Mouse (Mus musculus): ENCODE results near the gene Zbtb44.

The Zbtb44 gene

DNA sequence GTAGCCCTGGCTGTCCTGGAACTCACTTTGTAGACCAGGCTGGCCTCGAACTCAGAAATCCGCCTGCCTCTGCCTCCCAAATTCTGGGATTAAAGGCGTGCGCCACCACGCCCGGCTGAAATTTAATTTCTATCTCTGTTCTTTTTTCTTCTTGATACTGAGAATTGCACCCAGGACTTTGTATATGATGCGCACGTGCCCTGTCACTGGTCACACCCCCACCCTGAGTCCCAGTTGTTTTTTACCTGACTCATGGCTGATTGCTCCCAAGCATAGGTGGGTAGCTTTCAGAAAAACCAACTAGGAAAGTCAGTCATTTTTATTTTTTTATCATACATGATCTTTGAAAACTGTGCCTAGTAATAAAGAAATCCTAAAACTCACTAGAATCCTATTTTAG lies 40.3 kb downstream of the Zbtb44 start:
- DNase-seq (ENCODE audit: low spot score) = no peak

DNA sequence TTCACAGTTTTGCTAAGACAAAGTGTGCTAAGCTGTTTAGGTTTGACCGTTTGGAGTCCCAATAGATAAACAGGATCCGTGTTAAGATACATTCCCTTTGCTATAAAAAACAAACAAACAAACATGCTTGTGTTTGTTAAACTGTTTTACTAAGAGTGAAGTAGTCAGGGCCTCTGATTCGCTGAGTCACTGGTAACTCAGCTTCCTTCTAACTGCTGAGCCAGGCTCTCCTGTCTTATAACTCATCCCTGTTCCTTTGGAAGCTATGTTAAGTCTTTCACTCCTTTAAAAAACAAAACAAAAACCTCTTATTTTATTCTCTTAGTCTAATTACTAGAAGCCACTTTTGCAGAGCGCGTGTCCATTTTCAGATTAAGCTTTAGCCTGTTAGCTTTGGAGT lies 41.8 kb downstream of the Zbtb44 start:
- DNase-seq (ENCODE audit: low spot score) = no peak

DNA sequence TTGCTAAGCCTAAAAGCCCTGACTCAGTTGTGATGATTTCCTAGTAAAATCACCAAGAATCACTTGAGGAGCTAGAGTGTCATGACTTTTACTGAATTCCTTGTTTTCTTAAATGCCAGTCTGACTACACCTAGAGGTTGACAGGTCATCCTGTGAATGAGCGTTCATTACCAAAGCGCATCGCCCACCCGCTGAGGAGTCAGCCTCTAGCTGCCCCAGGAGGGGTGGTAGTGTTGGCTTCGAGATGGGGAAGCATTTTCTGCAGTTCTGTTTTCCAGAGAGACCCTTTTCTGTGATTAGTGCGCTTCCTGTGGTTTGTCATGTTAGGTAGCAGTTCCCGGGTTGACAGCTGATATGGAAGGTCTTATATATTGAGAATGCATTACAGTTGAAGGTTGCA lies 43.4 kb downstream of the Zbtb44 start:
- no peak for DNase-seq (ENCODE audit: low spot score)

DNA sequence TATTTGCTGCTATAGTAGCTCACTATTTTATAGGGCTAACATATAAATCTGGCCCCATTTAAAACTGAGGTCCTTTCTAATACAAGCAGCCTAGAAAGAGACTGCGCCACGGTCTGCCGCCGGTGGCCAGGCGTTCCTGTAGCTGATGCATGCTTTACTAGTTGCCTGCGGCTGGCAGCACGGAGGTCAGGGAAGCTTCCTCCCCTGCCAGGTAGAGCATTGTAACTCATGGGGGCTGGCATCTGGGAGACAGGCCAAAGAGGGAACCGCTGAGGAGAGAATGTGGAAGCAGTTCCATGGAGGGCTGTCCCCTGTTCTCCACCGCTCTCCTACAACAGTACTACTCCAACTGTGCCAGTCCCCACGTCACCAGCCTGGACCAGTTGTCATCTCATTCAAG lies 44.4 kb downstream of the Zbtb44 start:
- DNase-seq (ENCODE audit: low spot score) = no peak

DNA sequence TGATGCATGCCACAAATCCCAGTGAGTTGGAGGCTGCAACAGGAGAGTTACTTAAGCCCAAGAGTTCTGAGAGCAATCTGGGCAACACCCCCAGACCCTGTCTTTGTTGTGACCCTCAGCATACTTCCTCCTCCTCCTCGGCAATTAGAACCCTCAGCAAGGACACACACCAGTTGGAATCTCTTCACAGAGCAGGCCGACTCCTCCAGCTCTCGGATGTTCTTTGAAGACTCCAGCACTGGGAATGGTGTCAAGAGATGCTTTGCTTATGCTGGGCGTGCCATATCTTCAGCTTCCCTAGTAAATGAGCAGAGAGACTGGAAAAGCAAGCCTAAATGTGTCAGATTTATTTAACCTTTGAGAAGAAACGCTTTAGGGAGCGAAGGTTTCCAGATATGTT lies 50.3 kb downstream of the Zbtb44 start:
- no peak for DNase-seq (ENCODE audit: low spot score)

- peak; percentile 73 for DNase-seq (ENCODE audit: low spot score)
Measured at GRCm38 (mm10) chr9:31082054-31082666, 51.7 kb downstream of the Zbtb44 start.

- DNase-seq (ENCODE audit: low spot score) = no peak
Measured at GRCm38 (mm10) chr9:31082771-31083170, 52.3 kb downstream of the Zbtb44 start.

GRCm38 (mm10) chr9:31085556-31085955 lies 55.1 kb downstream of the Zbtb44 start:
- no peak for DNase-seq (ENCODE audit: low spot score)

- peak; percentile 57 for DNase-seq (ENCODE audit: low spot score)
Measured at GRCm38 (mm10) chr9:31086085-31086753, 55.8 kb downstream of the Zbtb44 start.

GRCm38 (mm10) chr9:31086754-31087145 lies 56.3 kb downstream of the Zbtb44 start:
- no peak for DNase-seq (ENCODE audit: low spot score)

GRCm38 (mm10) chr9:31087466-31087865 lies 57.0 kb downstream of the Zbtb44 start:
- DNase-seq (ENCODE audit: low spot score) = no peak

GRCm38 (mm10) chr9:31088116-31088515 lies 57.7 kb downstream of the Zbtb44 start:
- DNase-seq (ENCODE audit: low spot score) = no peak

DNA sequence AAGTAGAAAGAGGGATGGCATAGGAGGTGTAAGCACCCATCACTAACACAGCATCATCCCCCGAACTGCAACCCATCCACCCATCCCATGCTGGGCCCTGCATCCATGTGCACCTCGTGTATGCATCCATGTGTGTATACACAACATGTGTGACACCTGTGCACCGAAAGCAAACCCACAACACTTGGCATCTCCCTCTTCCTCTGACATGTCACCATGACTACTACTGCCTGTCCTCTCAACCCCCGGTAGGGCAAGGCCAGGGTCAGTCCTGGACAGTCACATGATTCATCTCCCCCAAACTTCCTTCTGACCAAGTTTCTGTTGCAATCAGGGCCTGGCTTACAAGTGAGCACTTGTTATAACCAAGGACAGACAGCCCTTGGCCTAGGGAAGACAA lies 58.4 kb downstream of the Zbtb44 start:
- DNase-seq (ENCODE audit: low spot score) = no peak

DNA sequence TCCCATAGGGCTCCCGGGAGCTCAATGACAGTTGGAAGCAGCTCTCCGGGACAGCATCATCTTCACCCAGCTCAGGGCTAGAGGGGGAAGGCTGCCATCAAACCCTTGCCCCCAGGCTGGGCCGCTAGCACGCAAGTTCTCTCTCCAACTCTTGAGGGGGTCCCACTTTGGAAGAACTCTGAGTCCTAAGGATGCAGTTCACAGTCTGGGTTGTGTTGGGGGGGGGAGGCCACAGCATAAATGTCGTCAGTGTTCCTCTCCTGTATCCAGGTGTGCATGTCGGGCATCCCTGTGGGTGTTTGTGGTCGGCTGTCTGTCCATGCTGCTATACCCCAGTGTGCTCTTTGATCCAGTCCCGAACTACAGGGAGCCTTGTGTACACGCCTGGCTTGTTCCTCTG lies 59.1 kb downstream of the Zbtb44 start:
- DNase-seq (ENCODE audit: low spot score) = no peak

DNA sequence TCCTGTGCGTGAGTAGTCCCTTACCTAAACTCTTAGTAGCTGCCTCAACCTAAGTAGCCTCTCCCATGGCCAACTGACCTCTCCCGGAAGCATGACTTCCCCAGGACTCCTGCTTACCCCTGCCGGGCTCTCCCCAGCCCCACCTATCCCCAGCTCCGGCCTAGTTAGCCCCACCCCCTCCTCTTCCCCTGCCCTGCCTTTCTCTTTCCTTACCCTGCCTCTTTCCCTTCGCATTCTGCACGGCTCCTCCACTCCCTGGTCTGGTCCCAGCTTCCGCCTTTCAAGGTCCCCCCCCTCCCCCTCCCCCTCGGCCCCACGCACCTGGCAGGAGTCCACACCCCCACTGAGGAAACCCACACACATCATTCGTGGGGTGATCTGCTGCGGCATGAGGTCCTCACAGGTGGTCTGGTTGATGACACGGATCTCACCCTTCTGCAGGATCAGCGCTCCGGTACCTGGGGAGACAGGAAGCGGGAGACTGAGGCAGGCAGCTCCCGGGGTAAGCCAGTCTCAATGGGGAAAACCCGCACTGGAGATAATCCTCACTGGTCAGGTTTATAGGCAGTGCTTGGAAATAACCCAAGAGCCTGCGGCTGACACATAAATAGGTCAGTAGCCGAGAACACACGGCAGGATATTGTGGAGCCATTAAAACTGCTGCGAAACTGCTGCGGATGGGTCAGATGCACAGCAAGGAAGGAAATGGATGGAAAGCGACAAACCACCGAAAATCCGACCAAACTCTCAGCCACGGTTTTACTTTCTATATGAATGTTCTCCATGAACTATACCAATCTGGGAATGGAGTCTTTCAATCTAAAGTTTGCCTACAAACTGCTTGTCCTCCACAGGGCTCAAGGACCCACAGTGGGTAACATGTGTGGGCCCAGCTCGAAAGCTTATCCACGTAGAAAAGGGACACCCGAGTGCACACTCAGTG lies 59.9 kb downstream of the Zbtb44 start:
- no peak for DNase-seq (ENCODE audit: low spot score)

DNA sequence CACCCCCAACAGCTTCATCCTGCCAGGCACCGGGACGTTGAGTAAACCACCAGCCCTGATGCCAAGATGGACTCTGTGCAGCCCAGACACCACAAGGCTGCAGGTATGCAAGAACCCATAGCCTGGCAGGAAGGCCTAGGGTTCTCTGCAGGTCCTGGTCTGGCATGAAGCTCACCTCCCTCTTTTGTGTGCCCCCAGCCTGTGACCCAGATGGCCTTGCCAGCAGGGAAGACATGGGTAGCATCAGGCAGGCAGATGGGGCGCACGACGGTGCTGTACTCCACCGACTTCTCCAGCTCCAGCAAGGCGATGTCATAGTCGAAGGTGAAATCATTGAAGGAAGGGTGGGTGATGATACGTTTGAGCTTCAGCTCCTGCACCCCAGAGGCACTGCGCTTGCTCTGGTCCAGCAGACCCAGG lies 60.7 kb downstream of the Zbtb44 start:
- DNase-seq (ENCODE audit: low spot score) = no peak

DNA sequence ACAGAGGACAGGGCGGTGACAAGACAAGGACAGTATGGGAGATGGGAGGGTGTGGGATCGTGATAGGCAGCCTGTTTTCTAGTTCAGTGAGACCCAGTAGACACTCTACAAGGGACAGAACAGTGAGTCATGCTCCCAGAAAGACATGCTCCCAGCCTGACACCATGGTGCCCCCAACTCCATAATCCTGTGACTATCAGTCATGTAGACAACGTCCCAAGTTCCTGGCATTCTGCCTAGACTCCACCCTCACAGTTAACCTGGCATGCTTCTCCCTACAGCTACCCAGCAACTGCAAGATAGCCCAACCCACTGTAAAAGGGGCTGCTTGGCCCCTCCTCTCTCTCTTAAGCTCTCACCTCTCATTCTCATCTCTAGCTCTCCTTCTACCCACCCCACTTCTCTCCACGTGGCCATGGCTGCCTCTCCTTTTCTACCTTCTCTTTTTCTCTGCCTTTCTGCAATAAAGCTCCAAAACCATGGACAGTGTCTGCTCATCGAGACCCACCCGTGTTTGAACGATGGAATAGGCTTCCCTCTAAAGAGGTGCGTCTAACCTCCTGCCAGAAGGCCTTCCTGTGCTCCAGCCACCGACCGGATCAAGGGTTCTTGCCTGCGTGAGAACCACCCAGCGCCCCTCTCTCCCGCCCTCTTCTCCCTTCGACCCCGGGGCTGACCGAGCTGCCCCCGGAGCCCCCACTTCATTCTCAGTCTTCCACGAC lies 61.8 kb downstream of the Zbtb44 start:
- DNase-seq (ENCODE audit: low spot score) = no peak

DNA sequence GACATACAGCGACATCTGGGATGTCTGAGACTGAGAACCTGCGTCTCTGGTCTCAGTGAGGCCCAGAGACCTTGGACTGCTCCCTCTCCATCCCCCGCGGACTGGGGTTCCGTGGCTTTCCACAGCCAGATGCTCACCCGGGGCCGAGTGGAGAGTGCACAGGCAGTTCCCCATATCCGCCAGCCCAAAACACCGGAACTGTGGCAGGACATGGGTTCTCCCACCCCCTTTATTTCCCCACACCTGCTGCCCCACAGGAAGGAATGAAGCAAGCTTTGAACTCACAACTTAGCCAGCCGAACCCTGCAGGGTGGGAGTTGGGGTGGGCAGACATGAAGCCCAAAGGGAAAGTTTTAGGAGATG lies 62.4 kb downstream of the Zbtb44 start:
- DNase-seq (ENCODE audit: low spot score) = no peak

DNA sequence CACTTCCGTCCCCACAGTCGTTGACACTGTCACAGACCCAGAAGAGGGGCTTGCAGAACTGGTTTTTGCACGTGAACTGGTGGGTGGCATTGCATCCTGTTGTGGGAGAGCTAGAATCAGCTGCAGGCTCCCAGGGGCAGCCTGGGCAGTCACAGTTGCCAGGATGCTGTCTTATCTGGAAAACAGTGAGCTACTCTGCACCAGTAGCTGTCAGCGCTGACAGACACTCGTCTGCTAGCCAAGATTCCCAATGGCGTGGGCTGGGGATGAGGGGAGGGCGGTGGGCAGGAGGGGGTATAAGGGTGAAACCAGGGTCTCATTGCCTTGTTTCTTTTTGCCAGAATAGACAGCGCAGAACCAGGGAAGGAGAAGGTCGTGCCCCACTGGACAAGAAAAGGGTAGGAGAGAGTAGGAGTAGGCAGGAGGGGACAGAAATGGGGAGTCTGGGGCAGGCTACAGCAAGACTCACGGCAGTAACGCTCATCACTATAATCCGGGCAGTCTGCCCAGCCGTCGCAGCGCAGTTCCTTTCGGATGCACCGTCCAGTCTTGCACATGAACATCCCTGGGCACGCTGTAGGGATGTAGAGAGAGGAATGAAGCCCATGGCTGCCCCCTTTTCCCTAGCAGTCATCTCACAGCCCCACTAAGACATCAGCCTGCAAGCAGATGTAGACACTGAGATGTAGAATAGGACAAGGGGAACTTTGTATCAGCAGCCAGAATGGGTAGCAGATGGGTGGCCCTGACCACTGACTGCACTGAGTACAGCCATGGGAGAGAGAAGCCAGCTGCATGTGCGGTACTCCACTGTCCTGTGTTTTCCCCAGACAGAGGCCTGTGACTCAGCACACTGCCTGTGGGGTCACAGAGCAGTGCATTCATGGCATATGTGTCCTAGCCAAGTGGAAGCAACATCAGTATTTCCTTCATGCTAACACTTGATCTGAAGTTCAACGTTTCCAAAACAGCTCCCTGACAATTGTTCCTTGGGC lies 66.9 kb downstream of the Zbtb44 start:
- DNase-seq (ENCODE audit: low spot score) = no peak

DNA sequence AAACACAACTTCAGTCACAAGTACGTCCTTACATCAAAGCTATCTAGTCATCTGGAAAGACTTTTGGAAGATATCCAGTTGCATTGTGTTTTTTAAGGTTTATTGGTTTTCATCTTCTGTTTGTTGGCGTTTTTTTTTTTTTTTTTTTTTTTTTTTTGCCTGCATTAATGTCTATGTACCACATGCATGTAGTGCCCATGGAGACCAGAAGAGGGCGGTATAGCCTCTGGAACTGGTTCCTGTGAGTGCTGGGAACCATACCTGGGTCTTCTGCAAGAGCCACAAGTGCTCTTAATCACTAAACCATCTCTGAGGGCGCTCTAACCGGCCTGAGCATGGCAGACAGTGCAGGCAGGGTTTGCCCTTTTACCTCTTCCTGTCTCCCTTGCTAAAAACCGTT lies 67.7 kb downstream of the Zbtb44 start:
- DNase-seq (ENCODE audit: low spot score) = peak; percentile 6

GRCm38 (mm10) chr9:31108464-31108863 lies 78.0 kb downstream of the Zbtb44 start:
- no peak for DNase-seq (ENCODE audit: low spot score)
